Mouse (Mus musculus): ENCODE data around the gene Cdx2. TPM values are rescaled to one million over a fixed set of nuclear protein-coding genes. Genes with fewer than 3 reads are reported as not detected.

Cdx2 gene
- polyA plus RNA-seq, 1 experiment: 149 TPM

GRCm38 (mm10) chr5:147267434-147267833 is 39.6 kb downstream of the Cdx2 start:
- no peak for DNase-seq (ENCODE audit: low read depth, low spot score)
- WGBS: 27% methylated on average over 6 of the region's 6 CpGs

- WGBS: 49% methylated on average over 4 of the region's 4 CpGs
- no peak for DNase-seq (ENCODE audit: low read depth, low spot score)
Measured at GRCm38 (mm10) chr5:147263945-147264344, 43.1 kb downstream of the Cdx2 start.

GRCm38 (mm10) chr5:147261899-147262541 is 45.0 kb downstream of the Cdx2 start:
- no peak for DNase-seq (ENCODE audit: low read depth, low spot score)
- 23% methylated on average over 11 of the region's 11 CpGs for WGBS

- WGBS: 69% methylated on average over 4 of the region's 4 CpGs
- no peak for DNase-seq (ENCODE audit: low read depth, low spot score)
Measured at GRCm38 (mm10) chr5:147260778-147261177, 46.3 kb downstream of the Cdx2 start.

- no peak for DNase-seq (ENCODE audit: low read depth, low spot score)
- 49% methylated on average over 1 of the region's 1 CpGs for WGBS
Measured at GRCm38 (mm10) chr5:147260189-147260588, 46.9 kb downstream of the Cdx2 start.

Other genes with a start within 250 kb of the Cdx2 start
- gene Lnx2, start 230.7 kb downstream of the Cdx2 start, polyA plus RNA-seq (2012; rRNA removed): 12.9 and 26.5 TPM in 2 replicates
- 47.1 and 48.3 TPM in 2 replicates for gene Polr1d, start 230.2 kb downstream of the Cdx2 start, polyA plus RNA-seq (2012; rRNA removed)
- not detected in 2 replicates for gene Gsx1, start 118.6 kb downstream of the Cdx2 start, polyA plus RNA-seq (2012; rRNA removed)
- gene Pdx1, start 37.3 kb downstream of the Cdx2 start, polyA plus RNA-seq (2012; rRNA removed): 0.04 and 0.12 TPM in 2 replicates
- 1.8 and 4.6 TPM in 2 replicates for gene Urad, start 15.2 kb upstream of the Cdx2 start, polyA plus RNA-seq (2012; rRNA removed)
- 0.84 and 1.3 TPM in 2 replicates for gene Flt3, start 93.2 kb upstream of the Cdx2 start, polyA plus RNA-seq (2012; rRNA removed)
- gene Pan3, start 122.9 kb upstream of the Cdx2 start, polyA plus RNA-seq (2012; rRNA removed): 25.1 and 30.2 TPM in 2 replicates

Measured in large intestine, adult 2 months (tissue).